Mouse (Mus musculus) thymus, postnatal 4 days (tissue): ENCODE results near the gene Frmd6.

Source experiments
- DNase-seq: peaks from one replicate; pipeline ENCODE4 v3.0.0; 2021

The Frmd6 gene

DNA sequence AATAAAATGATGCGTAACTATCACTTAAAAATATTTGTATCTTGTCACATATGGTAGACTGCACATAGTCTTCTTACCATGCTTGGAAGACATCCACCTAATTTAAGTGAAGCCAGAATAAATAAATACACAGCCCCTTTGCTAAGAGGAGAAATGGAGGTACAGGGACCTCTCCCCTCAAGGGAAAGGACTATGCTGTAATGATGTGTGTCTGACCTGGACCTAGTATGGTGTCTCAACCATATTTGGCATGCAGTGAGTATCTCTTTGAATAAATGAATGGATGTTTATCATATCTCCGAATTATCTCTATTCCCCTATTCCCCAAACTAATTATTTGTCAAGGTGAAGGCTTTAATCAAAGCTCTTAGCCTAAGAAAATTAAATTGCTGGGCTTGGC lies 15.4 kb upstream of the Frmd6 start:
- DNase-seq: no peak

DNA sequence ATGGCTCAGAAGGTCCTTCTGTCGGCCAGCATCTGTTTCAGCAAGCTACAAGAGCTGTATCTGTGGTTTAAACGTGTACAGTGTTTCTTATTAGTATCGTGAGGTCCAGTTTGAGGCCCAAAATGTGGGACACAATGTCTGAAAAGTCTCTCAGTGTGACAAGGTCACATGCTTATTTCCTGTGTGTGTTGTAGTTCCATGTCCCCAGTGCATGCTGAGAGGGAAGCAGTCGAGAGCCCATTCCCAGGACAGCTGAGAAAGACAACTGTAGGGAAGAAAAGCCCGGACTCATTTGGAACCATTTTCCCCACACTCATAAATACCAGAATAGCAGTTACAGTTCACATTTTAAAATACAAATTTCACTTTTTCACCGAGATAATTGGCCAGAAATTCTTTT lies 13.5 kb upstream of the Frmd6 start:
- DNase-seq: no peak

DNA sequence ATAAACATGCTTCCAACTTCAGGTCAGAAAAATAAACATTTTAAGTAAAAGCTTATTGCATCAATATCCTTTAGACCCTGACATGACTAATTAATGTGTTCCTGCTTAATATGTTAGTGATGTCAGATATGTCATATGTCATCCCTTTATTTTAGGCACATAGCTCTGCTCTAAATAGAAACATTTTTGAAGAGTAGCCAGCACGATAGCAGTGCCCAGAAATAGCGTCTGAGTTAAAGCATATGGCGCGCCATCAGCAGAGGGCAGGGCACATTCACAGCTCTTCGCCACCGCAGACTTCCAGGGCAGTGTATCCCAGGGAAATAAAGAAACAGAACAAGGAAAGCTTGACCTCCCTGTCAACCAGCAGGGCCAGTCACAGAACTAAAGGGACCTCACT lies 13.1 kb upstream of the Frmd6 start:
- DNase-seq: no peak

DNA sequence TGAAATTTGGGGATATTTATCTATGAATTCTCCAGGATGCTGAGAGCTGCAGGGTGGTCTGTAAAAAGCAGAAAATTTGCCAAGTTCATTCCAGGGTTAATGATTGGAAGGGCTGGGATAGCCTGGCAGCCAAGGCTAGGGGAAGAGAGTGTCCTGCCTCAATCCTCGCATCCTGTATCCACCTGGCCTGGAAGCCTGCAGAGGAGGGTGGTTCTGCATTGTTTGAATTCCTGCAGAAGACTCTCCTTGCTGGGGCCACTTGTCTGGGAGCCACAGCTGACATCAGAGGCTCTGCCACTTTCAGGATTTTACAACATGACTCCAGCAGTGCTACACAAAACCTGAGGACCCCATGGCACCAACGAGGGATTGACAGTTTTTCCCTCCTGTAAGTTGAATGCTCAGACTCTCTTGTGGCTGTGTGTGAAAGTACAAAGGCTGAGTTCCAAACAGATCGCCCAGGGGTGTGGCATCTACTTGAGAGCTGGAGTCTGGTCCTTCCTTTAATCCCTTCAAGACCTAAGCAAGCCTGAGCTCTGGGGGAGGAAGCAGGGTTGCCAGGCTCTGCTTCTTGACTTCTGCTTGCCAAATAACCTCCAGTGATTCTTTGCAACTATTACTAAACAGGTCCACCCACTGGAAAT lies 12.4 kb upstream of the Frmd6 start:
- DNase-seq: no peak

DNA sequence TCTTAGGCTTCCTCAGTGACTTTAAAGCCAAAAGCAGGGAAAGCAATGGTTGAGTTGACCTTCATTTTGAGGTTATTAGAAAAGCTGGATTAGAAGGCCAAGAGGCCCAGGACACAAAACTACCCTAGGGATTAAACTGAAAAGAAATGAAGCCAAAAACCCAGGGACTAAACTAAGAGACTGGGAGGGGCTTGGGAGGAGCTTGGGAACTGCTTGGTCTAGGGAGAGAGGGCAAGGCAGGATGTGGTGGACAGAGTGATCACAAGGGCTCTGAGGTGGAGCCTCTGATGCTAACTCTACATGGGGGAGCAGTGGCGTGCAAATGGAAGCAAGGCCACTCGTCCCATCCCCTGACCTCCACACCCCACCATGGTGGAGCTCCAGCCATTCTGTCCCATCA lies 8.6 kb upstream of the Frmd6 start:
- DNase-seq: no peak

DNA sequence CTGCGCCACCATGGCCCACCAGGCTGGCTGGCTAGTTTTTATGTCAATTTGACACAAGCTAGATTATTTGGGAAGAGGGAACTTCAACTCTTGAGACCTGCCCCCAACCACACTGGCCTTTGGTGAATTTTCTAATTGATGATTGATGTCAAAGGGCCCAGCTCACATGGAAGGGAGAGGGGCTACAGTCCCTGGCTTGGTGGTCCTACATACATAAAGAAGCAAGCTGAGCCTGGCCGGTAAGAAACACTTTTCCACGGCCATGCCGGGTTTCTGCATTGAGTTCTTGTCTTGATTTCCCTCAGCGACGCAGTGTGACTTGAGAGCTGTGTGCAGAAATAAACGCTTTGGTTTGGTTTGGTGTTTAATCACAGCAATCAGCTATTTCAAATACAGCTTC lies 1.3 kb upstream of the Frmd6 start:
- no peak for DNase-seq

DNA sequence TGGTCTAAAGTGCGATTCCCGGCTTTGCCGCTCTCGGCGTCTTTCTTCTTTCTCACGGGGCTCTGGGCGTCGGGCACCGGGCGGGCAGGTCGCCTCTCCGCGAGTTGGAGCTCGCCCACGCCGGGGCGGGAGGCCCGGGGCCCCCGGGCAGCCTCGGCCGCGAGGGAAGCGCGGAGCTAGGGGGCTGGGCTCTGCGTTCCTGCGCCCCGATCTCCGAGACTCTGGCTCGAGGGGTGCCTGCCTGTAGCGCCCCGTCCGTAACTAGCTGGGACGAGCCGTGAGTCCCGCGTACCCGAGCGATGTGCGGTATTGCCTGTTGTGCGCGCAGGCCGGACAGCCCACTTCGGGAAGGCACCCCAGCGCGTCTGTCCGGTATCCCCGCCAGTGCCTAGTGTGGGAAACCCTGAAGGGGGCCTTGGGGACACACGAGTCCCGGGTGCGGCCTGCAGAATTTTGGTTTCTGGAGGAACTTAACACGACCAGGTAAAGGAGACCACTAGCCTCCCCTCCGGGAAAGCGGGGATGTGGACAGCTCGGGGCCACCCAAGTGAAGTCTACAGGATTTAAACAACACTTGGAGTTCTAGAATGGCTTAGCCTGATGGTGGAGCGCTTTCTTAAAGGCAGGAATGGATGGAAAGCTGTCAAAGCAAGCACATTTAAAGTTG lies 470 bp downstream of the Frmd6 start:
- DNase-seq: no peak

DNA sequence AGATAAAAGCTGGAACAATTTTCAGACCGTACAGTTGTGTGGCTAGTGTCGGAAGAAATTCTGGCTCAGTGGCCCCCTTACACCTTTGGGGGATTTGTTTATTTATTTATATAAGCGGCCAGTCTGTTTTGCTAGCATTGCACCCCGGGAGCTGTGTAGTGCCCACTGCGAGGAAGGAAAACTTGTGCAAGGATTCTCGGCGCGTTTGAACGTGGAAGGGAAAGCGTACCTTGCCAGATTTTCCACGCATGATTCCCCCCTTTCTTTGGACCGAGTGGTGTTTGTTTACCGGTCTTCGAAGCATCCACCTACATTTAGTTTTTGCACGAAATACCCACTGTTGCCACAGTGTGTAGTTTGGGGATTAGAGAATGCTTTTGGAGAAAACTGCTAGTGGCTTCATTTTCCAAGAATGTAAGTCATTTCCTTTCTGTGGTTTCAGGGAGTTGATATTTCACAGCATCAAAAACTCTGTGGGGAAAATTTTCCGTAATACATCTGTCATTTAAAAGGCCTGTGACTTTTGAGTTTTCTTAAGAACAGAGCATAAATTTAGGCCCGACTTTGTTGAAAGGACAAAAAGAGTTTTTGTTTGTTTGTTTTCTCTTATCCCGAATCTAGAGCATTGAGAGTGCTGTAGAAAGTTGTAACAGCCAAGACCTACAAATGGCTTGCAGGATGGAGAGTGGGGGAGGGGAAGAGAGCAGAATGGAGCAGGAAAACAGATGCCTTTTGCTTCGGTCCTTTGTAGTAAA lies 1.2 kb downstream of the Frmd6 start:
- DNase-seq: peak; percentile 28

DNA sequence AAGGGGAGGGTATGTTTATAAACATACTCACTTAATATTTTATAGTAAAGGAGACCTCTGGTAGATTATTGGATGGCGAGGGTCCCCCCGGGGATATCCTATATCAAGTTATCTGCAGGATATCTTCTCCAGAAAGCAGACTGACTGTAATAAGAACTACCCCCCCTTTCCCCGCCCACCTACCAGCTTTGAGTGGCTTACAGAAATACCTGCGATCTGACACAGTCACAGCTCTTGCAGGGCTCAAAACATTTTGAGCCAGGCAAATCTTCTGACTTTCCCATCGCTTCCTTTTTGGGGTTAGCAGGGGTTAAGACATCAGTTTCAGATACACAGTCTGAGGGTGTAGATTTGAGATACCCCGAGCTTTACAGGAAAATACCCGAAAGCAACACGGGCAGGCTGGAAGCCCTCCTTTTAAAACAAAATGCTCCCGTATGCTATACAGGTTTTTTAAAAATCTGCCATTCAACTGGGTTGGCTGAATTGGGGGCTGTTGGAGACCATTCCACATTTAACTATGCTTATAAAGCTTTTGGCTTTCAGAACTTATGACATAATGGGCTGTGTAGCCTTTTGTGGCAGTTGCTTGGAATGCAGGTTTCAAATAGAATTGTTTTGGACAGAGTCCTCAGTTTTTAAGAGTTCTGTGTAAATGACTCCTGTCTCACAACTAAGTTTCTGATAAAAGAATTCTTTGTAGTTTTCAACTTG lies 2.0 kb downstream of the Frmd6 start:
- peak; percentile 53 for DNase-seq

DNA sequence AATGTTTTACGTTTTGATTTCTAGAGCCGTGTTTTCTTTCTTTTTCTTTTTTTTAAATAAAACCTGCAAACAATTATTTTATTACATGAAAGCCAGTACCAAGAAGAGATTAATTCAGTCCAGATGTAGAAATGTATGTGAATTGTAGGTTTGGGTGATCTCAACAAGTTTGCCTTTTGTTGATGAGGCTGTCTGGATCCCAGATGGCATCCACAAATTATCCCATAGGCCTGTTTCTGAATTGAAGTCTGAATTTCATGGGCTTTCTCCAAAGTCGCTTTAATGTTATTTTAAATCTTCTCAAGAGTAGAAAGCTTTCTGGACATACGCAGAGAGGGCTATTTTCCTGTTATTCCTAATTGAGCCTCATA lies 2.6 kb downstream of the Frmd6 start:
- no peak for DNase-seq

DNA sequence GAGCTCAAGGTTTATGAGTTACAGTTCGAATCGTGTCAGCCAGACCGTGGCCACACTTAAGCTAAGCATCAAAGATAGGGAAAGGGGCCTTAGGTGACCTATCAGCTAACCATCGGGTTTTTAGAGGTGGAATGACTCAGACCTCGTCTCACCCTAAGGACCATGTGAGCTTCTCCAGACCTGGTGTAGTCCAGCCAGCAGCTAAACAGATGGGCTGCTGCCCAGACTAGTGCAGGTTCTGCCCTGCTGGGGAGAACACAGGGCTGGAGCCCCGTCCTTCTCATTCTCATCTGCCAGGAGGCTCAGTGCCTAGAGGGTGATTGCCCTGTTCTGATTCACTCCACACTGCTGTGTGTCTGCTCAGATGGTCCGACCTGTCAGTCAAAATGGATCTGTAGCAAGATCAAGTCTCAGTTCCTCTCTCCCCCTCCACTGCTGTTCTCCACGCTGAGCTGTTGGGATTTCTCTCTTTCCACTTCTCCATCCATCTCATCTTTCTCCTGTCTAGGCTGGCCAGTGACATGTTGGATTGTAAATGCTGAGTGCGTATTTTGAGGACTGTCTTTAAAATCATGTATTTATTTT lies 5.8 kb downstream of the Frmd6 start:
- no peak for DNase-seq

DNA sequence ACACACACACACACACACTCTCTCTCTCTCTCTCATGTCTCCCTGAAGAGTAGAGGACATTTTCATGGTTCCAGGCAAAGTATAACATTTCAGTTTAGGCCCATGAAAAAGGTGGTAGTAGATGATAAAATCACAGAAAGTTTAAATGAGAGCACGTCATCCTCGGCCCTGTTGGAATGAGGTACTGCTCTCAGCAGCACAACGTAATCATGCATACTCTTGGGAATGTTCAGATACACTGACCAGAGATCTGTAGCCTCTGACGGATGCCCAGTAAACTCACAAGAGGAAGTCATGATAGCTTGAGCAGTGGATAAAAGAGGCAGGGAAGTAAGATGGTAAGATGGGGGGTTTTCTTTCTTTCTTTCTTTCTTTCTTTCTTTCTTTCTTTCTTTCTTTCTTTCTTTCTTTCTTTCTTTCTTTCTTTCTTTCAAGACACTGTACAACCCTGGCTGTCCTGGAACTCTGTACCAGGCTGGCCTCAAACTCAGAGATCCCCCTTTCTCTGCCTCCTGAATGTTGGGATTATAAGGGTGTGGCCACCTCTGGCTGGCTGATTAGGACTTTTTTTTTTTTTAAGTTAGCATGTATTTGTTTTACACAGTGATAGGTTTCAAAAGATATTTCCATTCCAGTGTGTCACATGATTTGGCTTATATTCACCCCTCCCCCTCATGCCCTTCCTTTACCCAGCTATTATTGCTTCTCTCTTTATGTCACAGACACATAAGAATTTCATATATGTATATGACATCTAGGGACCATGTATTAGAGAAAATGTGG lies 7.1 kb downstream of the Frmd6 start:
- DNase-seq: no peak

DNA sequence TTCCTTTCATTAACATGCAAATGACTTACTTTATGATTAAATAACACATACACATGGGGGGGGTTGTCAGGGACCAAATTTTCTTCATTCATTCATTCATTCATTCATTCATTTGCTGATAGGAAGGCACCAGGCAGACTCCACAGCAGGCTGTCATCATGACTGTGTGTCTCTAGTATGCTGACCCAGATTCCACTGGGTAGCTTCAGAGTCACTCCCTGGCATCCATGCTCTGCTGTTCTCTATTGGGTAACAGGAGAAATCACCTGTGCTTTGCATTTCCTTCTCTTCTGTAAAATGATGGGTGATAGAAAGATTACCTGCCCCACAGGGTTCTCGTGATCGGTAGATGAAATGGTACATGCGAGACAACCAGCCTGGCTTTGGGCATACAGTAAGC lies 7.7 kb downstream of the Frmd6 start:
- DNase-seq: no peak

DNA sequence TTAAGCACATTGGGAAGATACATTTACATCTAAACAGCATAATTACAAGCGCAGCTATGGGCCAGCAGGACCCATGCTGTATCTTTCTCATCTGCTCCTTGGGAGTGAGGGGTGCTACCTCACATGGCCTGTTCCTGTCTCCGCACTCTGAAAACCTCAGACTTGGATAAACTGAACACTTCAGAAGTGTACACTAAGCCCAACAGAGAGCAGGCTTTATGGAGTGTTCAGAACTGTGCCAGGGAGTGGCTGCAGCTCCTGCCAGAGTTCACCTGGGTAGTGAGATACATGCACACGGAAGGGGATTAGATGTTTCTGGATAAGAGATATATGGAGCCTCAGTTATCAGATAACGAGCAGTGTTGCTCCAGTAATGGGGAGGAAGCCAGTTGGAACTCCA lies 8.7 kb downstream of the Frmd6 start:
- DNase-seq: no peak

DNA sequence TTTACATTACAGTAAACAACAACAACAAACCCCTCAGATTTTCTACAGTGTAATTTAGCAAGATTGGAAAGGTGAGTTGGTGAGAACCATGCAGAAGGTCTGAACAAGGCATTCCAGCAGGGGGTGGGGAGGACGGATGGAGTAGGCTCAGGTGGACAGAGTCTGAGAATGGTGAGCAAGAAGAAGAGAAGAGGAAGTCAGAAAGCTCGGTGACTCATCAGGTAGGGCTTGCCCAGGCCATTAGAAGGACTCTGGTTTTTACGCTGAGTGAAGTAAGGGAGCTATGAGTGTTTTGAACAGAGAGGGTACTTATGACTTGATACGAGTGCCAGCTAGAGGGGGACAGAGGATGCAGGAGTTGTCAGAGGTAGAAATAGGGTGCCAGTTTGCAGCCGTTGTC lies 9.7 kb downstream of the Frmd6 start:
- DNase-seq: no peak

DNA sequence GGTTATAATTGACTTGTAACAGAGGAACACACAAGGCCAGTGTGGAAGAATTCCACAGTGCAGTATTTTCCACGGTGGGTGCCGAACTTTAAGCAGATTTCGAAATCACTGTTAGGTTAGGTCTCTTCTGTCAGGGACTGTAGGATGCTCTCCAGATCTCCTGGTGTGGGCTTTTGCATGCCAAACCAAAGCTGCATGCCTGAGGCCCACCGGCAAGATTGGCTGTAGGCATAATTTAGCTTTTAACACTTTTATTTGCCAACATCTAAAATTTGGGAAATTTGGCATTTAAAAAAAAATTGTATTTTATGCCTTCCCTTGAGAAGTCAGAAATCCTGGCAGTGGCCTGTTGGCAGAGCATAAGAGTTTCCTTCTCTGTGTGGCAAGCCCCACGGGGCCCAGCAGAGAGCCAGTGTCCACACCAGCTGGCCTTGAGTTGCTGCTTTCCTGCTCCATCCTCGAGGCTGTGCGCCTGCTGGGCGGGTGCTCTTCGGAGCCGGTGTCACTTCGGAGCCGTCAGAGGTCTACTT lies 12.5 kb downstream of the Frmd6 start:
- no peak for DNase-seq

DNA sequence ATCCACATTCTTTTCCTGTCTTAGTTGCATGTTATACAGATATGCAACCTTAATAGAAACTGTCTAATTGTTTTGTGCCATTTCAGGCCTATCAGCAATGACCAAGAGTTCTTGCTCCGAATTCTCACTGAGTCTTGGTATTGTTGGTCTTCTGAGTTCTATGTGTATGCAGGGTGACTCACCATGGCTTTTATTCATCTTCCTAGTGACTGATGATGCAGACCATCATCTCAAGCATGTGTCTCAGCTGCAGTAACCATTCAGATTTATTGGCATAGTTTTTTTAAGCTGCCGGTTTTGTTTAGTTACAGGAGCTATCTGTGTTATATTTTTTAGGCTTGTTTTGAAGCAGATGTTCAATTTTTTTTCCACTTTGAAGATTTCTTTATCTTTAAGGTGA lies 20.1 kb downstream of the Frmd6 start:
- DNase-seq: no peak

DNA sequence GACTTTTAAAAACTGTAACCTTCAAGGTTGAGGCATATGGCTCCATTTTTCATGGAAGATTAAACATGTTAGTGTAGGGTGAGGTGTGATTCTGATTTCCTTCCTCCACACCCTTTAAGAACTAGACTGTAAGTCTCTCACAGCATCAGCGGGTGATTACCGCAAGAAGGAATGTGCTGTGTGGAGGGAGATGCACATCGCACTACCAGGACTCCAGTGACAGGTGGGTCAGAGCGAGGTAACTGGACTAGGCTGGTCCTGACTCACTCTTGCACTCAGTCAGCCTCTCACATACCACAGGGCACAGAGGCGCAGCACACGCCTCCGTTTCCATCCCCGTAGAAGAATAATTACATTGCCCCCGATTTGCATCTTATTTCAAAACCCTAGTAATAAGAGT lies 23.7 kb downstream of the Frmd6 start:
- no peak for DNase-seq

DNA sequence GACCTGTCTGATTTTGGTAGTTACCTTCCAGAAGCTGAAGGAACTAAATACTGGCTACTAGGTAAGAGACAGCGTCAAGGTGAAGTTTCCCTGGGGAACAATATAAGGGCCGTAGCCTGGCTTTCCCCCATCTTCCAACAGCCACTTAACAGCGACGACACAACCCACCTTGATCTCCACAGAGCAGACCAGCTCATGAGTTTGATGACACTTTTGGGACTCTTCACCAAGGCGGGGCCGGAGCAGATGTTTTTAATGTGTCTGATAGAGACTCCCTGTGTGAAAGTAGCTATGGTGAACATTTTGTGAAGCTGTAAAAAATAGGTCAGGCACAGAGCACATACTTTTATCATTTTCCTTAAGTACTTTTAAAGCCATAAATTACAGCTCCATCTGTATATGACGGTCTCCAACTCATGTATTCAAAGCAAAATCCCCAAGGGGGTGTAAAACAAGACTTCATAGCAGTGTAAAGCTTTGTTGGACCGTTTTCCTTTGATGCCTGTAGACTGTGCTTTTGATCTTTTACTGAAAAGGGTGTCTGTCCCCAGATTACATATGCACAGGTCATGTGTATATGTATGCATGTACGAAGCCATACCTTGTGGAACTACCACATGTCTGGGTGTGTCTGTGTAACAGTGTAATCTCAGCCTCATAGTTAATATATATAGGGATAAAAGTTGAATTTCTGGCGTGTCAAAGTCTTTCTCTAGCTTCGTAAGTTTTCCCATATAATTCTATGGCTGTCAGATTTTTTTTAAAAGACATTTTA lies 24.4 kb downstream of the Frmd6 start:
- DNase-seq: peak; percentile 33

DNA sequence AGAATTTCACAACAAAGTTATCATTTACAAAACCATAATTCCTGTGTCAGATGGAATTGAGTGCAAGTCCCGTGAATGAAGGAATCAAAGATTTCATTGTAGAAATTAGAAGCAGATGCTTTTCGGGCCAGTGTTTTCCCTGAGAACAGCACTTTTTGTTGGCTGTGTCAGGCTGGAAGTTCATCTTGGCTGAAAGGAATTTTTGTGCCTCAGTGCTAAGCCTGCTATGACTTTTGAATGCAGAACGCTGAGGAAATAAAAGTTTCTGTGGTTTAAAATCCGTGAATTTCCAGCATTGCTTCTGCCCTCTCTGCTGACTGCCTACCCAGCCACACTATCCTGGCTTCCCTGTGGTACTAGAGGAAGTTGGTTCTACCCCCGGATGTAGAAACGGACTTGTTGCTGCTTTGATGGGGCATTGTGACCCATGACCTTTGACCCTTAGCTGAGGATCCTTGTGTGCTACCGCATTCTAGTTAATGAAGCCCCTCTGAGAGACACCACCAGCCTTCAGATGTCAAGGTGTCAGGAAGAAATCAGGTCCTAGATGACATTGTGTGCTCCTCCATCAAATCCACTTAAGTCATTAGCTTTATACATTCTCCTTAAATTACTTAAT lies 26.1 kb downstream of the Frmd6 start:
- DNase-seq: no peak

DNA sequence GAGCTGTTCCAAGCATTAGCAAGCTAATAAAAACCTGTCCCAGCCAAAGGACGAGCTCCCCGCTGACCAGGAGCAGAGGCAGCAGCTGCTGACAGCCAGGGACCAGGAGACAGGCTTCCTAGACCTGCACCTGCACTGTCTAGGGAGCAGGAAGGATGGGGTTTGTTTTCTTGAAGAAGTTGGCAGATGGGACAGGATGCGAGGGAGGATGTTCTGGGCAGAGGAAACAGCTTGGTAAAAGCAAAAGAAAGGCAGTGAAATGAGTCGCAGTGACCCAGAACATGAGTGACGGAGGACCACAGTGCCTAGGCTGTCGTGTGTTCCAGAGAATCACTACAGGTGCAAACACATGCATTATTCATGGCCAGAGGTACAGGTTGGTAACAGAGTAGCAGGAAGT lies 27.7 kb downstream of the Frmd6 start:
- peak; percentile 51 for DNase-seq
